Mouse (Mus musculus) macrophage (primary cell): Measurements from ENCODE around the gene Chrm3. TPM values are rescaled to one million over a fixed set of nuclear protein-coding genes. Genes with fewer than 3 reads are reported as not detected.

Experiments used
- H3K27ac ChIP-seq: fragments of 350-480 bp; formaldehyde crosslinking; 2 replicates; pipeline ENCODE4 v1.9.0; 2021
- H3K36me3 ChIP-seq: fragments of 350-480 bp; formaldehyde crosslinking; 2 replicates; pipeline ENCODE4 v1.9.0; 2021; ENCODE audit errors: inconsistent target
- H3K4me3 ChIP-seq: fragments of 350-480 bp; formaldehyde crosslinking; 2 replicates; pipeline ENCODE4 v1.9.0; 2021; ENCODE audit errors: inconsistent target
- H3K79me2 ChIP-seq: fragments of 350-480 bp; formaldehyde crosslinking; 2 replicates; pipeline ENCODE4 v1.9.0; 2021; ENCODE audit errors: inconsistent target
- WGBS: methylation state at CpG from one replicate; pipeline ENCODE4 v1.1.7; 2026; ENCODE audit warnings: inconsistent platforms; ENCODE audit not compliant: missing documents; 5-methylcytosine and 5-hydroxymethylcytosine counted together
- polyA plus RNA-seq: library from polyadenylated mRNA; stranded (reverse); fragments of 250-400 nt; gene quantifications from 3 replicates; pipeline ENCODE4 v1.2.4, GENCODE M21; 2018; ENCODE audit warnings: inconsistent platforms

The Chrm3 gene
- polyA plus RNA-seq, 1 experiment from 2014 or later: not detected

- WGBS: 93% methylated on average over 3 of the region's 3 CpGs
- no peak overlapping the region for H3K4me3 ChIP-seq
- H3K36me3 ChIP-seq: no peaks in the 10 kb centered on the region
- no peaks in the 10 kb centered on the region for H3K79me2 ChIP-seq
- no peak overlapping the region for H3K27ac ChIP-seq
Observed at GRCm38 (mm10) chr13:10187926-10188325, 172.7 kb downstream of the Chrm3 start.

- Histone ChIP-seq H3K79me2 (no peaks in the 10 kb centered on the region), H3K4me3 (no peak overlapping the region), H3K36me3 (no peaks in the 10 kb centered on the region), H3K27ac (no peak overlapping the region)
- 96% methylated on average over 4 of the region's 4 CpGs for WGBS
Observed at GRCm38 (mm10) chr13:10183837-10184236, 176.8 kb downstream of the Chrm3 start.

- no peaks in the 10 kb centered on the region for H3K79me2 ChIP-seq
- H3K4me3 ChIP-seq: no peak overlapping the region
- WGBS: 4% methylated on average over 2 of the region's 2 CpGs
- H3K36me3 ChIP-seq: no peaks in the 10 kb centered on the region
- H3K27ac ChIP-seq: no peak overlapping the region
Observed at GRCm38 (mm10) chr13:10182756-10183155, 177.9 kb downstream of the Chrm3 start.

- H3K4me3 ChIP-seq: no peak overlapping the region
- no peaks in the 10 kb centered on the region for H3K36me3 ChIP-seq
- 90% methylated on average over 2 of the region's 2 CpGs for WGBS
- no peak overlapping the region for H3K27ac ChIP-seq
- no peaks in the 10 kb centered on the region for H3K79me2 ChIP-seq
Observed at GRCm38 (mm10) chr13:10170529-10170928, 190.1 kb downstream of the Chrm3 start.

GRCm38 (mm10) chr13:10163354-10163753 lies 197.3 kb downstream of the Chrm3 start:
- no peaks in the 10 kb centered on the region for H3K36me3 ChIP-seq
- H3K27ac ChIP-seq: no peak overlapping the region
- H3K4me3 ChIP-seq: no peak overlapping the region
- H3K79me2 ChIP-seq: no peaks in the 10 kb centered on the region

GRCm38 (mm10) chr13:10157496-10157895 lies 203.2 kb downstream of the Chrm3 start:
- H3K36me3 ChIP-seq: no peaks in the 10 kb centered on the region
- H3K4me3 ChIP-seq: no peak overlapping the region
- 91% methylated on average over 3 of the region's 3 CpGs for WGBS
- H3K79me2 ChIP-seq: no peaks in the 10 kb centered on the region
- H3K27ac ChIP-seq: no peak overlapping the region

GRCm38 (mm10) chr13:10140573-10140972 lies 220.1 kb downstream of the Chrm3 start:
- Histone ChIP-seq H3K36me3 (no peaks in the 10 kb centered on the region), H3K27ac (no peak overlapping the region), H3K4me3 (no peak overlapping the region), H3K79me2 (no peaks in the 10 kb centered on the region)
- WGBS: 80% methylated on average over 4 of the region's 4 CpGs

- Histone ChIP-seq H3K79me2 (no peaks in the 10 kb centered on the region), H3K27ac (no peak overlapping the region), H3K36me3 (no peaks in the 10 kb centered on the region), H3K4me3 (no peak overlapping the region)
- 93% methylated on average over 4 of the region's 4 CpGs for WGBS
Observed at GRCm38 (mm10) chr13:10138878-10139277, 221.8 kb downstream of the Chrm3 start.

- WGBS: 100% methylated on average over 2 of the region's 2 CpGs
- H3K36me3 ChIP-seq: no peaks in the 10 kb centered on the region
- no peak overlapping the region for H3K27ac ChIP-seq
- no peaks in the 10 kb centered on the region for H3K79me2 ChIP-seq
- no peak overlapping the region for H3K4me3 ChIP-seq
Observed at GRCm38 (mm10) chr13:10131064-10131463, 229.6 kb downstream of the Chrm3 start.

GRCm38 (mm10) chr13:10112211-10112610 lies 248.4 kb downstream of the Chrm3 start:
- Histone ChIP-seq H3K79me2 (no peaks in the 10 kb centered on the region), H3K27ac (no peak overlapping the region), H3K36me3 (no peaks in the 10 kb centered on the region), H3K4me3 (no peak overlapping the region)
- WGBS: 55% methylated on average over 2 of the region's 2 CpGs

- H3K27ac ChIP-seq: peak overlapping the region; percentile 36
Observed at GRCm38 (mm10) chr13:10109542-10109941, 251.1 kb downstream of the Chrm3 start.

GRCm38 (mm10) chr13:10107331-10107730 lies 253.3 kb downstream of the Chrm3 start:
- no peak overlapping the region for H3K4me3 ChIP-seq
- H3K79me2 ChIP-seq: no peaks in the 10 kb centered on the region
- H3K36me3 ChIP-seq: no peaks in the 10 kb centered on the region
- WGBS: 42% methylated on average over 7 of the region's 7 CpGs
- H3K27ac ChIP-seq: no peak overlapping the region

More at GRCm38 (mm10) chr13:10109542-10109941, 251.1 kb downstream of the Chrm3 start:
- Histone ChIP-seq H3K4me3 (no peak overlapping the region), H3K79me2 (no peaks in the 10 kb centered on the region), H3K36me3 (no peaks in the 10 kb centered on the region)
- 0% methylated on average over 1 of the region's 1 CpGs for WGBS

- no peak overlapping the region for H3K27ac ChIP-seq
- no peaks in the 10 kb centered on the region for H3K36me3 ChIP-seq
- 92% methylated on average over 4 of the region's 4 CpGs for WGBS
- H3K79me2 ChIP-seq: no peaks in the 10 kb centered on the region
- no peak overlapping the region for H3K4me3 ChIP-seq
Observed at GRCm38 (mm10) chr13:10090778-10091177, 269.9 kb downstream of the Chrm3 start.

GRCm38 (mm10) chr13:10086336-10086735 lies 274.3 kb downstream of the Chrm3 start:
- WGBS: 94% methylated on average over 6 of the region's 6 CpGs

GRCm38 (mm10) chr13:10081896-10082426 lies 278.7 kb downstream of the Chrm3 start:
- Histone ChIP-seq H3K79me2 (no peaks in the 10 kb centered on the region), H3K4me3 (no peak overlapping the region), H3K27ac (no peak overlapping the region), H3K36me3 (no peaks in the 10 kb centered on the region)
- 95% methylated on average over 6 of the region's 6 CpGs for WGBS

More at GRCm38 (mm10) chr13:10086336-10086735, 274.3 kb downstream of the Chrm3 start:
- H3K4me3 ChIP-seq: no peak overlapping the region
- H3K27ac ChIP-seq: no peak overlapping the region
- no peaks in the 10 kb centered on the region for H3K79me2 ChIP-seq
- H3K36me3 ChIP-seq: no peaks in the 10 kb centered on the region

GRCm38 (mm10) chr13:10071165-10071564 lies 289.5 kb downstream of the Chrm3 start:
- Histone ChIP-seq H3K4me3 (no peak overlapping the region), H3K79me2 (no peaks in the 10 kb centered on the region), H3K36me3 (no peaks in the 10 kb centered on the region), H3K27ac (no peak overlapping the region)
- 8% methylated on average over 5 of the region's 5 CpGs for WGBS
